Mouse (Mus musculus): ENCODE data around the gene Zfp366. TPM values are rescaled to one million over a fixed set of nuclear protein-coding genes. Genes with fewer than 3 reads are reported as not detected.

Zfp366 gene
- 0.36 and 0.47 TPM in 2 replicates for polyA plus RNA-seq (2016; fragmentation: Nextera tagmentation; extraction: Ambion mirVana)

DNA sequence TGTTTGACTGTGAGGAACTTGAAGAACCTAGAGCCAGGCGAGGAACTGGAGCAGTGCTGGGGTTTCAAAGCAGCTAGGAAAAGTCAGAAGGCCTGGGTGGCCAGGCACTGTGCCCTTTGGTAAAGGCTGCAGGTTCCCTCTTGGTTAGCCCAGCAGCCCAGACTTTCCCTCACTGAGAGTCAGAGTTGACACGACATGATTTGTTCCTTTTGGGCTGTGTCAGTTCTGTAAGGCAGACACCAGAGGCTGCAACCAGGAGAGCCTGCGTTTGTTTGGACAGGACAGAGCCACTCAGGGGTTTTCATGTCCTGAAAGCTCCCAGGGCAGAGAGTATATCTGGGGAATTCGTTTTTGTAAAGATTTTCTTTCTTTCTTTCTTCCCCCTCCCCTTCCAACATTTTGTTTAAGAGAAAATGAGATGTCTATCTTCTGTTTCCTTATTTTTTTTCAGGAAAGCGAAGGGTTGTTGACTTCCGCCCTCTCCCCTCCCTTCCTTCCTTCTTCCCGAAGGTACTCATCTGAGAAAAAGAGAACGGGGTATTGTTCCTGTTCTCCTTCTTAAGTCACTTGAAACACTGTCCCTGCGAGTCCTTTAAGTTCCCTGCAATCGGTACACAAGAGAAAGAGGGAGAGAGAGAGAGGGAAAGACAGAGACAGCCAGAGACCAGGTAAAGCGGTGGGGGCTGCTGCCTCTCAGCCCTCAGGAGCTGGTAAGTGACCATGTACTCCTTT lies at the start of gene Zfp366:
TSS of gene Zfp366 (plus strand) at position 669 of the 732 bp plus-strand sequence.
- H3K4me3 ChIP-seq: peak within 1 kb of the TSS; percentile 14; the same call in 1 of the 2 replicates
- peaks cover 11% of the 10 kb centered on the region for H3K4me1 ChIP-seq
- no peaks in the 10 kb centered on the region for H3K36me3 ChIP-seq (replicated peaks)
- no peaks in the 10 kb centered on the region for H3K27me3 ChIP-seq (ENCODE audit: poor library complexity, severe bottlenecking)
- peak within 1 kb of the TSS; percentile 58 for H3K27ac ChIP-seq
- H3K9me3 ChIP-seq: no peaks in the 10 kb centered on the region
- WGBS: 63% methylated on average over 11 of the region's 11 CpGs
- DNase-seq (ENCODE audit: extremely low spot score, low spot score): no peak

DNA sequence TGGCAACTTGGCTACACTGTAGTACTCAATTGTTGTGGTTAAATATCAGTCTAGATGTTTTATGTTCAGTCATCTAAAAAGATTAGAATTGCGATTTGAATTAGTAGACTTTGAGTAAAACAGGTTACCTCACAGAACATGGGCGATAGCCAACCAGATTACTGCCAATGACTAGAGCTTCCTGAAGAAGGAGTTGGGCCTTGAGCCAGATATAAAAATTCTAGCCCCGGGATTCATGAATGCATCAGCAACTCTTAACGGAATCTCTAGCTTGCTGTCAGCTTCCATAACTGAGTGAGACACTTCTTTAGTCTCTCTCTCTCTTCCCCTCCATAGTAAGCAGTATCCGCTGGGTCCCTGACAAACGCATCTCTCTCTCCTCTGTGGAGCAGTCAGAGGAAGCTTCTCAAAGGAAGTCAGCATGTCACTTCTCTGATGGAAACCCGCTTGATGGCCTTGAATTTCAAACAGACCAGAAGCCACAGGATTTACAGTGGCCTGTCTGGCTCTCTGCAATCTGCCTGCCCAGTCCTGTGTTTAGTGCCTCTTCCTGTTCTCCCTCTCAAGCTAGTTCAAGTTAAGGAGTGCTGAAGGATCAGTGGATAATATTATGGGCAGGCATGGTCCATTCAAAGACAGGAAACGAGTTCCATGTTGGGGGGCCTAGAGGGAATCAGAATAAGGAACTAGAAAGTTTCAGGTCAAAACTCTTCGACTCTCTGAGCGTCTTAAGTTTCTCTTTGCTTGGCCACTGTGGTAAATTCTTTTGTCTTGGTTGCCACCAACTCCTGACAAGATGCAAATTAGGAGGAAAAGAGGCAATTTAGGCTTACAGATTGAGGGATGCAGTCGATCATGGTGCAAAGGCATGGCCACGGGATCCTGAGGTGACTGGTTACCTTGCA lies 46.0 kb upstream of the Zfp366 start:
- 89% methylated on average over 12 of the region's 12 CpGs for WGBS
- Histone ChIP-seq H3K4me3 (no peak overlapping the region), H3K36me3 (replicated peaks) (no peaks in the 10 kb centered on the region), H3K27me3 (ENCODE audit: poor library complexity, severe bottlenecking) (no peaks in the 10 kb centered on the region), H3K9me3 (no peaks in the 10 kb centered on the region), H3K27ac (no peak overlapping the region), H3K4me1 (no peaks in the 10 kb centered on the region)
- no peak for DNase-seq (ENCODE audit: extremely low spot score, low spot score)

DNA sequence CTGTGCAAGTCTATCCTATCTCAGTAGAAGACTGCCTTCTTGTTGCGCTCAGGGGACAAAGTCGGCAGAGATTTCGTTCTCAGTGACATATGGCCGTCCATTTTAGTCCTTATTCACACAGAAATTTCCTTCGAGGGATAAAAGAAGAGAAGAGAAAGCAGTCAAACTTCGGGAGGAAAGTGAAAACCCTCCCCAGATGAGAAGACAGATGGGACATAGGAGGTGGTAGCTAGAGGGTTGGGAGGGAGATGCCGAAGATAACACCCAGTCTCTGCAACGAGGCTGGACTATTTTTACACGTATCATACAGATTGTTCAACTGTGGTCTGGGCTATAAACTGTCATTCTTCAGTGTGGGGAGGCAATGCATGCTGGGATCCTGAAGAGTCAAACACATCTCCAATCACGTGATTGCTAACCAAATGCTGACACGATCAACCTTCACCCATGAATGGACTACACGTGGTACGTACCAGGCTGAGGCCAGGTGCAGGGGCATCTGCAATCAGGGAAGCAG lies 38.2 kb upstream of the Zfp366 start:
- Histone ChIP-seq H3K36me3 (replicated peaks) (no peaks in the 10 kb centered on the region), H3K4me3 (no peak overlapping the region), H3K4me1 (peaks cover 30% of the 10 kb centered on the region), H3K27ac (no peak overlapping the region), H3K9me3 (no peaks in the 10 kb centered on the region), H3K27me3 (ENCODE audit: poor library complexity, severe bottlenecking) (no peaks in the 10 kb centered on the region; the same call in 1 of the 2 replicates)
- WGBS: 88% methylated on average over 13 of the region's 13 CpGs
- DNase-seq (ENCODE audit: extremely low spot score, low spot score): no peak

DNA sequence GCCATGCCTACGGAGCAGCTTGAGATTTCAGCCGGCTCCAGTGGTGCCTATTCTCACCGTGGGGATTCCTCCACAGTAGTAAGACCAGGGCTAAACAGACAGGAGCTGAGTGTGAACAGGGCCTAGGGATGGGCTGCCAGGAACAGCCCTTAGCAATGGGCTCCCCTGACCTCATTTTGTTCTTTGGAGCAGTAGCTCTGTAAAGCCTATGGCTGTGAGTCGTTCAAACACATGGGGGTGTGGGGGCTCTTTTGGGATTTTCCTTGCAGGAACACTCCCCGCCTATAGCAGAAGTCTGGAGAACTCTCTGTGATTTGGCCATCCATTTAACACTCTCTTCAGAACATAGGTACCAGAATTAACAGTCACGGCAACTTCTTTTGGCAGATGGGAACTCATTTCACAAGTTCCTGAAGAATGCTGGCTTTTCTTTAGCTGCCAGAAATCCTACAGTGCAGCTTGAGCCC lies 36.9 kb upstream of the Zfp366 start:
- H3K4me3 ChIP-seq: no peak overlapping the region
- no peaks in the 10 kb centered on the region for H3K36me3 ChIP-seq (replicated peaks)
- peaks cover 12% of the 10 kb centered on the region for H3K27me3 ChIP-seq (ENCODE audit: poor library complexity, severe bottlenecking)
- no peak for DNase-seq (ENCODE audit: extremely low spot score, low spot score)
- WGBS: 83% methylated on average over 6 of the region's 6 CpGs
- no peaks in the 10 kb centered on the region for H3K9me3 ChIP-seq
- no peak overlapping the region; the same call in 1 of the 2 replicates for H3K27ac ChIP-seq
- H3K4me1 ChIP-seq: peaks cover 43% of the 10 kb centered on the region

DNA sequence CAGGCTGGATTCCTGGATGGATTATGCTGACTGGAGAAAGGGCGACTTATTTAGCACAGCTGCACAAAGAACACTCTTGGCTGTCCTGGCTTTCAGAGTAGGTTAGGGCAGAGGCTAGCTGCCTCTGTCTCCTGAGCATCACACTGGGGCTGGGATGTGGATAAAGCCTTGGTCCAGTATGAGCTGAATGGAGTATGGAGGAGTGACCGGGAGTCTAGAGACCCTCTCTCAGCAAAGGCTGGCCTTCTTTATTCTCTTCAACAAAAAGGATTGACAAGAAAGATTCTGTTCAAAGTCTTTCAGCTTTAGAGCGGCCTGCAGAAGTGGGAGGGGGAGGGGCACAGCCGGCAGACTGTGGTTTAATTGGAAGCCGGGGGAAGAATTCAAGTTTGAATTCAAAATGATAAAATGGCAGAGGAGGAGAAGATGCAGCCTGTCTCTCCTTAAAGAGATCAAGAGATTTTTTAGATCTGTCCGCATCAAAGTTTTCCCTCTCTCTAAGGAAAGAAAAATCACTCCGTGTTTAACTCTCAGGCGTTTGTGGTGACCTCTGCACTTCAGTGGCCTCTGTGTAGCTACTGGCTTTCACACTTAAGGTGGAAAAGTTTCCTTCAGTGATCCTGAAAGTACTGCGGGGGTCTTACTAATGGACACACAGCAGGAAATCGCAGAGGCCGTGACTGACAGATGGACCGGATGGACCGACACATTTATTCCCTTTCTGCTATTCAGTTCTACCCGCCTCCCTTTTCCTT lies 34.9 kb upstream of the Zfp366 start:
- Histone ChIP-seq H3K4me3 (no peak overlapping the region), H3K27ac (peak overlapping the region; percentile 83)

DNA sequence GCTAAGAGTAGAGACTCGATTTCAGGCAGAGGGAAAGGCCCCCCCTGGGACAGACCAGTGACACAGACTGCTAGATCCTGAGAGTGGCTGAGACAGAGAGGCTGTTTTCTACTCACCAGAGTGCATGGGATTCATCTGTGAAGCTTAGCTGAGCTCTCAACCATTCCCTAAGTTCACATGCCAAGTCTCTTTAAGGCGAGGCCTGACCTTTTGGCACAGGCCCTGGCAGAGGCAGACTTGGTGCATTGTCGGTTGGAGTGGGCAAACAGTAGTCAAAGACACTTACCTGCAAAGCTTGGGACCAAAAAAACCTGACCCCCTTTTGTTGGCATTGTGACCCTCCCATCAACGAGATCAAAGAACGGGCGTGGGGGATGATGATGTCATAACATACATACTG lies 34.0 kb upstream of the Zfp366 start:
- no peak overlapping the region for H3K4me3 ChIP-seq
- no peaks in the 10 kb centered on the region for H3K9me3 ChIP-seq
- WGBS: 80% methylated on average over 6 of the region's 6 CpGs
- peak overlapping the region; percentile 83 for H3K27ac ChIP-seq
- H3K4me1 ChIP-seq: peaks cover 46% of the 10 kb centered on the region
- H3K36me3 ChIP-seq (replicated peaks): no peaks in the 10 kb centered on the region
- peaks cover 20% of the 10 kb centered on the region for H3K27me3 ChIP-seq (ENCODE audit: poor library complexity, severe bottlenecking)
- no peak for DNase-seq (ENCODE audit: extremely low spot score, low spot score)

More for the DNA sequence above, 34.9 kb upstream of the Zfp366 start:
- H3K36me3 ChIP-seq (replicated peaks): no peaks in the 10 kb centered on the region
- peaks cover 20% of the 10 kb centered on the region for H3K27me3 ChIP-seq (ENCODE audit: poor library complexity, severe bottlenecking)
- H3K9me3 ChIP-seq: no peaks in the 10 kb centered on the region
- peaks cover 46% of the 10 kb centered on the region for H3K4me1 ChIP-seq
- WGBS: 37% methylated on average over 14 of the region's 14 CpGs
- peak; percentile 56 for DNase-seq (ENCODE audit: extremely low spot score, low spot score)

DNA sequence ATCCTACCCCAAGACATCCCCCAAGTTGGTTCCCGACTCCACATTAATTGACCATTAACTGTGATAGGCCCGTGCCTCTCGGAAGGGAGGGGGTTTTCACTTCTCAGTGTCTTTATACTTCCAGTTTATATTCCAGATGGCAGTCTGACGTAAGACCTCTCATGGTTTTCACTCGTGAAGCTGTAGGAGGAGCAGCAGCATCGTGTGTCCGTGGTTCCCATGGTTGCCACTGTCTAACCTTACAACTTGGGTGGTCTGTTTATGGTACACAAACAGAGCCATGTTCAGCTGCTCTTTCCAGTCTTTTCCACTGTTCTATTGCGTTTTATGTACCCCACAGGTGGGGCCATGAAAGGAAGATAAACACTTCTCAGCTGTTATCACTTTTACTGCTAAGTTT lies 33.5 kb upstream of the Zfp366 start:
- WGBS: 59% methylated on average over 8 of the region's 8 CpGs
- peak; percentile 20 for DNase-seq (ENCODE audit: extremely low spot score, low spot score)
- Histone ChIP-seq H3K9me3 (no peaks in the 10 kb centered on the region; the same call in 1 of the 2 replicates), H3K27ac (peak overlapping the region; percentile 83; the same call in 1 of the 2 replicates), H3K4me3 (no peak overlapping the region), H3K4me1 (peaks cover 46% of the 10 kb centered on the region), H3K36me3 (replicated peaks) (no peaks in the 10 kb centered on the region), H3K27me3 (ENCODE audit: poor library complexity, severe bottlenecking) (peaks cover 20% of the 10 kb centered on the region)

DNA sequence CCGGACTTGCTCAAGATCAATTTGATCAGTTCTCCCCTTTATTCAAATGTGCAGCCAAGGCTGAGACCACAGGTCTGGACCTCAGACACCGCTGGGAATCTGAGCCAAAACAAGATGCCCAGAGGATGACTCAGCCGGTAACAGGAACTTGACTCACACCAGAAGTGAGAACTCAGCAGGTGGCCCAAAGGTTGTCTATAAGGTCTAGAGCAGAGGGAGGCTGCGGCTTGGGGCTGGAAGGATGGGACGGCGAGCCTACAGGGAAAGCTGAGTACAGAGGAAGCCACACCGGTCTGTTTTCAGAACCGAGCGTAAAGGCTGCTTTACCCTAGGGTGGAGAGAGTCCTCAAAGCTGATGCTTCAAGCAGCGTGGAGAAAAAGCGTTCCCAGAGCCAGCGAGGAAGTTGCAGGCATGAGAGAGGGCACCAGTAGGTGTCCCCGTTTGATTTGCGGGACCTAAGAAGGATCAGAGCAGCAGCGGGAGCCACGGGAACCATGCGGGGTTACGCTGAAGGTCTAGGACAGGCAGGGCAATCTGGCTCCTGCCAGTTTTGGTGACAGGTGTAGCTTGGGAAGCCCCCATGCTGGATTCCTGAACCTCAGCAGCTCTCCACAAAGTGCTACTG lies 32.2 kb upstream of the Zfp366 start:
- WGBS: 24% methylated on average over 18 of the region's 18 CpGs
- Histone ChIP-seq H3K4me1 (peaks cover 46% of the 10 kb centered on the region), H3K9me3 (peaks cover 7% of the 10 kb centered on the region), H3K27ac (peak overlapping the region; percentile 56), H3K36me3 (replicated peaks) (no peaks in the 10 kb centered on the region), H3K4me3 (peak overlapping the region; percentile 14; the same call in 1 of the 2 replicates), H3K27me3 (ENCODE audit: poor library complexity, severe bottlenecking) (peaks cover 20% of the 10 kb centered on the region)
- DNase-seq (ENCODE audit: extremely low spot score, low spot score): peak; percentile 22

DNA sequence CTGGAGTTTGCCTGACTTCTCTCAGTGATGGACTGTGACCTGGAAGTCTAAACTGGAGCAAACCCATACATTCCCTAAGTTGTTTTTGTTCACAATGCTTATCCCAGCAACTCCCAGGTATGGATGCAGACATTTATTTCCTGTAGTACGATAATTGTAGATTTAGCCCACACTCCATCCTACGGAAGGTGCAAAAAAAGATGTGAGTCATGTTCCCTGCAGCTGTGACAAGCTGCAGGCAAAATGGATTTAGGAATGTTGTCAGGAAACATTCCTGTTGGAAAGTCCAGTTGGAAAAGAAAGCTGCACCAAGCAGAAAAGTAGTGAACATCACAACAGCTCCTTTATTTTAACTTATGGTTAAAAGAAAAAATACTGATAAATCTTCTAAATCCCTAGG lies 26.9 kb upstream of the Zfp366 start:
- Histone ChIP-seq H3K27ac (no peak overlapping the region), H3K4me3 (no peak overlapping the region), H3K27me3 (ENCODE audit: poor library complexity, severe bottlenecking) (peaks cover 8% of the 10 kb centered on the region), H3K4me1 (peaks cover 4% of the 10 kb centered on the region), H3K36me3 (replicated peaks) (no peaks in the 10 kb centered on the region), H3K9me3 (peaks cover 7% of the 10 kb centered on the region)
- no peak for DNase-seq (ENCODE audit: extremely low spot score, low spot score)
- WGBS: 91% methylated on average over 2 of the region's 2 CpGs

DNA sequence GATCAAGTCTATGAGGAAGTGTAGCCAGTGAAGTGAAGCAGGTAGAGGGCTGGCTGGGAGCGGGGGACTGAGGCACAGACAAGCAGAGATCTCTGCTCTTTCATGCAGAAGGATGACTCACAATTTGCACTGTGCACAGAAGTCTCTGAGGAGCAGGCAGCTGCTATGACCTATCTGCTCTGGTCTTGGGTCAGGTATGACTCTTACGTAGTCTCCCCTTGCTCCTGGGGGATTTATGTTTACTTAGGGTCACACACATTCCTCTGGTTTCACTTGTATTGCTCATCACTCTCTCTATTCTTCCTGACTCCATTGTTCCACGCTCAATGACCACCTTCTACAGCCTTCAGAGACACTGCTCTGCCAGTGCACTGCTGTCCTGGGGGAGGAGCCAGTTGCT lies 25.9 kb upstream of the Zfp366 start:
- WGBS: 82% methylated on average over 3 of the region's 3 CpGs
- Histone ChIP-seq H3K27me3 (ENCODE audit: poor library complexity, severe bottlenecking) (no peaks in the 10 kb centered on the region), H3K36me3 (replicated peaks) (no peaks in the 10 kb centered on the region), H3K9me3 (peaks cover 7% of the 10 kb centered on the region), H3K4me3 (no peak overlapping the region), H3K4me1 (peaks cover 12% of the 10 kb centered on the region), H3K27ac (no peak overlapping the region)
- no peak for DNase-seq (ENCODE audit: extremely low spot score, low spot score)

DNA sequence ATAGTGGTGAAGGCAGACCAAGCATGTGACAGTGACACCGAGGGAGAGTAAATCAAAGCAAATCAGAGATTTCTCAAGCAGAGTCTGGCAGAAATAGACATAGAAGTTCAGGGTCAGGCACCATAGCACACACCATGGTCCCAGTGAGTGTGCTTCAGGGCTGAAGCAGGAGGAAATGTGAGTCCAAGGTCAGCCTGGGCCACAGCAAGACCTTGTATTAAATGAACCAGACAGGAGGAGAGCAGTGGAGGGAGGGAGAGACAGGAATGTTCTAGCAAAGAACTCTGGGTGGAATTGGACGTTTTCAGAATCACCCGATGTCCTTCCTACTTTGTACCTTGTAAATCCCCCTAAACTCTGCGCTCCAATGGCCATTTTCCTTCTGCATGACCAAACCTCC lies 21.6 kb upstream of the Zfp366 start:
- H3K27me3 ChIP-seq (ENCODE audit: poor library complexity, severe bottlenecking): no peaks in the 10 kb centered on the region
- H3K27ac ChIP-seq: 0 out of 2 replicates have a peak overlapping the region, but pooled peaks have one; percentile 35
- H3K9me3 ChIP-seq: no peaks in the 10 kb centered on the region
- H3K4me3 ChIP-seq: no peak overlapping the region
- 78% methylated on average over 4 of the region's 4 CpGs for WGBS
- peaks cover 25% of the 10 kb centered on the region for H3K4me1 ChIP-seq
- no peak for DNase-seq (ENCODE audit: extremely low spot score, low spot score)
- H3K36me3 ChIP-seq (replicated peaks): no peaks in the 10 kb centered on the region
